Mouse (Mus musculus): ENCODE results near the gene Drap1. TPM values are rescaled to one million over a fixed set of nuclear protein-coding genes. Genes with fewer than 3 reads are reported as not detected.
"Not testable (repeated sequence)": the region's sequence is repeated elsewhere in the genome, so short reads cannot be mapped to it uniquely, and the experiment has no call there.

Gene Drap1
- polyA plus RNA-seq, 1 experiment from 2014 or later = 108 TPM

GRCm38 (mm10) chr19:5413840-5414239 is 10.9 kb downstream of the Drap1 start:
- H3K36me3 ChIP-seq = peaks cover 10% of the 10 kb centered on the region; the same call in 1 of the 2 replicates
- peaks cover 11% of the 10 kb centered on the region; the same call in 1 of the 2 replicates for H3K4me1 ChIP-seq
- 54% methylated on average over 4 of the region's 4 CpGs for whole genome bisulfite sequencing (ENCODE audit: insufficient replicate concordance)
- no peak overlapping the region for H3K4me2 ChIP-seq
- no peak overlapping the region for H3K9ac ChIP-seq
- no peak overlapping the region for H3K4me3 ChIP-seq
- H3K27me3 ChIP-seq (replicated peaks) = no peaks in the 10 kb centered on the region
- H3K9me3 ChIP-seq (replicated peaks) = no peaks in the 10 kb centered on the region
- H3K27ac ChIP-seq = no peak overlapping the region
- ATAC-seq = no peak

GRCm38 (mm10) chr19:5411961-5412360 is 12.8 kb downstream of the Drap1 start:
- no peak overlapping the region for H3K27ac ChIP-seq
- H3K4me3 ChIP-seq = no peak overlapping the region
- no peak for ATAC-seq
- 0 out of 2 replicates have a peak, but pooled peaks cover 7% of the 10 kb centered on the region for H3K36me3 ChIP-seq
- peaks cover 21% of the 10 kb centered on the region for H3K4me1 ChIP-seq
- 74% methylated on average over 5 of the region's 5 CpGs for WGBS (ENCODE audit: insufficient replicate concordance)
- H3K27me3 ChIP-seq (replicated peaks) = no peaks in the 10 kb centered on the region
- H3K9ac ChIP-seq = no peak overlapping the region
- no peaks in the 10 kb centered on the region for H3K9me3 ChIP-seq (replicated peaks)
- H3K4me2 ChIP-seq = no peak overlapping the region

- no peak overlapping the region for H3K9ac ChIP-seq
- WGBS (ENCODE audit: insufficient replicate concordance) = 80% methylated on average over 5 of the region's 5 CpGs
- H3K9me3 ChIP-seq (replicated peaks) = no peaks in the 10 kb centered on the region
- no peak overlapping the region for H3K27ac ChIP-seq
- 0 out of 2 replicates have a peak, but pooled peaks cover 7% of the 10 kb centered on the region for H3K36me3 ChIP-seq
- H3K4me3 ChIP-seq = no peak overlapping the region
- no peak overlapping the region for H3K4me2 ChIP-seq
- no peaks in the 10 kb centered on the region for H3K27me3 ChIP-seq (replicated peaks)
- peaks cover 25% of the 10 kb centered on the region for H3K4me1 ChIP-seq
- ATAC-seq = no peak
Observed at GRCm38 (mm10) chr19:5410641-5411040, 14.1 kb downstream of the Drap1 start.

- WGBS (ENCODE audit: insufficient replicate concordance) = 69% methylated on average over 5 of the region's 5 CpGs
- no peak overlapping the region for H3K9ac ChIP-seq
- H3K36me3 ChIP-seq = 0 out of 2 replicates have a peak, but pooled peaks cover 7% of the 10 kb centered on the region
- H3K27me3 ChIP-seq (replicated peaks) = no peaks in the 10 kb centered on the region
- peak overlapping the region; percentile 20; the same call in 1 of the 2 replicates for H3K27ac ChIP-seq
- H3K4me1 ChIP-seq = peaks cover 22% of the 10 kb centered on the region
- H3K4me2 ChIP-seq = no peak overlapping the region
- no peak for ATAC-seq
- H3K9me3 ChIP-seq (replicated peaks) = no peaks in the 10 kb centered on the region
- no peak overlapping the region for H3K4me3 ChIP-seq
Observed at GRCm38 (mm10) chr19:5409068-5409467, 15.7 kb downstream of the Drap1 start.

GRCm38 (mm10) chr19:5408057-5409001 is 16.4 kb downstream of the Drap1 start:
- Histone ChIP-seq H3K36me3 (0 out of 2 replicates have a peak, but pooled peaks cover 7% of the 10 kb centered on the region), H3K4me2 (peak overlapping the region; percentile 78), H3K4me1 (peaks cover 22% of the 10 kb centered on the region), H3K27me3 (replicated peaks) (no peaks in the 10 kb centered on the region), H3K27ac (peak overlapping the region; percentile 52), H3K9ac (peak overlapping the region; percentile 90), H3K9me3 (replicated peaks) (no peaks in the 10 kb centered on the region), H3K4me3 (peak overlapping the region; percentile 75)
- ATAC-seq = no peak
- 80% methylated on average over 13 of the region's 13 CpGs for WGBS (ENCODE audit: insufficient replicate concordance)

GRCm38 (mm10) chr19:5407133-5407532 is 17.6 kb downstream of the Drap1 start:
- ATAC-seq = peak; percentile 78
- Histone ChIP-seq H3K4me1 (peaks cover 22% of the 10 kb centered on the region), H3K27ac (peak overlapping the region; percentile 98), H3K27me3 (replicated peaks) (no peaks in the 10 kb centered on the region), H3K4me2 (peak overlapping the region; percentile 78), H3K4me3 (peak overlapping the region; percentile 75), H3K9ac (peak overlapping the region; percentile 90), H3K36me3 (0 out of 2 replicates have a peak, but pooled peaks cover 7% of the 10 kb centered on the region), H3K9me3 (replicated peaks) (no peaks in the 10 kb centered on the region)
- 7% methylated on average over 7 of the region's 7 CpGs for whole genome bisulfite sequencing (ENCODE audit: insufficient replicate concordance)

- peak; percentile 80 for ATAC-seq
- peak overlapping the region; percentile 75 for H3K4me3 ChIP-seq
- H3K27me3 ChIP-seq (replicated peaks); H3K36me3 ChIP-seq; H3K9me3 ChIP-seq (replicated peaks): not testable (repeated sequence)
- peak overlapping the region; percentile 90 for H3K9ac ChIP-seq
- WGBS (ENCODE audit: insufficient replicate concordance) = 13% methylated on average over 24 of the region's 25 CpGs
- H3K4me1 ChIP-seq = peaks cover 22% of the 10 kb centered on the region
- peak overlapping the region; percentile 78 for H3K4me2 ChIP-seq
- H3K27ac ChIP-seq = peak overlapping the region; percentile 98
Observed at GRCm38 (mm10) chr19:5406531-5407126, 18.1 kb downstream of the Drap1 start.

GRCm38 (mm10) chr19:5405924-5406323 is 18.9 kb downstream of the Drap1 start:
- peak overlapping the region; percentile 78 for H3K27ac ChIP-seq
- 18% methylated on average over 7 of the region's 7 CpGs for WGBS (ENCODE audit: insufficient replicate concordance)
- no peak; the same call in 1 of the 2 replicates for ATAC-seq
- peak overlapping the region; percentile 59 for H3K4me3 ChIP-seq
- H3K4me2 ChIP-seq = peak overlapping the region; percentile 68
- H3K9ac ChIP-seq = peak overlapping the region; percentile 73
- H3K4me1 ChIP-seq = peaks cover 22% of the 10 kb centered on the region
- H3K27me3 ChIP-seq (replicated peaks) = no peaks in the 10 kb centered on the region
- H3K9me3 ChIP-seq (replicated peaks) = no peaks in the 10 kb centered on the region
- H3K36me3 ChIP-seq = 0 out of 2 replicates have a peak, but pooled peaks cover 7% of the 10 kb centered on the region

- Histone ChIP-seq H3K27ac (no peak within 1 kb of the TSS), H3K4me1 (peaks cover 12% of the 10 kb centered on the region), H3K27me3 (replicated peaks) (no peaks in the 10 kb centered on the region), H3K4me2 (no peak within 1 kb of the TSS), H3K4me3 (no peak within 1 kb of the TSS), H3K36me3 (no peaks in the 10 kb centered on the region), H3K9ac (no peak within 1 kb of the TSS), H3K9me3 (replicated peaks) (no peaks in the 10 kb centered on the region)
- no peak for ATAC-seq
- WGBS (ENCODE audit: insufficient replicate concordance) = 80% methylated on average over 8 of the region's 8 CpGs
Observed at GRCm38 (mm10) chr19:5402293-5402692, 22.5 kb downstream of the Drap1 start, which contains the start of gene Tsga10ip. TSS of gene Tsga10ip (minus strand) at chr19:5402526.

GRCm38 (mm10) chr19:5401073-5401472 is 23.7 kb downstream of the Drap1 start:
- peaks cover 12% of the 10 kb centered on the region for H3K4me1 ChIP-seq
- H3K9me3 ChIP-seq (replicated peaks); H3K9ac ChIP-seq; H3K27ac ChIP-seq; H3K27me3 ChIP-seq (replicated peaks); H3K4me3 ChIP-seq; ATAC-seq; H3K36me3 ChIP-seq; H3K4me2 ChIP-seq: not testable (repeated sequence)
- 48% methylated on average over 4 of the region's 4 CpGs for WGBS (ENCODE audit: insufficient replicate concordance)

- no peaks in the 10 kb centered on the region for H3K36me3 ChIP-seq
- no peak overlapping the region for H3K9ac ChIP-seq
- no peak overlapping the region for H3K4me2 ChIP-seq
- H3K27ac ChIP-seq = no peak overlapping the region
- 65% methylated on average over 4 of the region's 4 CpGs for WGBS (ENCODE audit: insufficient replicate concordance)
- no peak for ATAC-seq
- H3K27me3 ChIP-seq (replicated peaks) = no peaks in the 10 kb centered on the region
- peaks cover 10% of the 10 kb centered on the region for H3K4me1 ChIP-seq
- no peak overlapping the region for H3K4me3 ChIP-seq
- H3K9me3 ChIP-seq (replicated peaks) = no peaks in the 10 kb centered on the region
Observed at GRCm38 (mm10) chr19:5395371-5395770, 29.4 kb downstream of the Drap1 start.

GRCm38 (mm10) chr19:5394168-5394567 is 30.6 kb downstream of the Drap1 start:
- Histone ChIP-seq H3K27ac (no peak overlapping the region), H3K36me3 (no peaks in the 10 kb centered on the region), H3K9ac (no peak overlapping the region), H3K4me1 (peaks cover 17% of the 10 kb centered on the region), H3K27me3 (replicated peaks) (no peaks in the 10 kb centered on the region), H3K9me3 (replicated peaks) (no peaks in the 10 kb centered on the region), H3K4me3 (no peak overlapping the region), H3K4me2 (no peak overlapping the region)
- ATAC-seq = no peak
- WGBS (ENCODE audit: insufficient replicate concordance) = 66% methylated on average over 10 of the region's 10 CpGs

Measured in liver, embryonic 12.5 days (tissue).